Mouse (Mus musculus) bone marrow macrophage, adult 2 months (primary cell): ENCODE measurements around the gene Elp6. TPM values are rescaled to one million over a fixed set of nuclear protein-coding genes. Genes with fewer than 3 reads are reported as not detected.

Source experiments
- H3K27ac ChIP-seq: 2 replicates; pipeline ENCODE4 v1.5.1; 2012; ENCODE audit warnings: low read depth, low read length; ENCODE audit not compliant: insufficient read depth
- H3K4me1 ChIP-seq: 2 replicates; pipeline ENCODE4 v1.6.1; 2012; ENCODE audit warnings: low read length; ENCODE audit not compliant: control insufficient read depth, insufficient read depth
- H3K4me3 ChIP-seq: 2 replicates; pipeline ENCODE4 v1.5.1; 2012; ENCODE audit warnings: mild to moderate bottlenecking, low read length, moderate library complexity; ENCODE audit not compliant: insufficient read depth
- CTCF ChIP-seq: IDR thresholded peaks from 2 replicates; pipeline ENCODE4 v1.5.1; 2012; ENCODE audit warnings: low read depth, mild to moderate bottlenecking, low read length, moderate library complexity
- POLR2A ChIP-seq: IDR thresholded peaks from 2 replicates; pipeline ENCODE4 v1.6.1; 2012; ENCODE audit warnings: mild to moderate bottlenecking, low read depth, low read length, borderline replicate concordance
- polyA plus RNA-seq: library from polyadenylated mRNA; stranded (reverse); fragments of >200 nt; gene quantifications from 2 replicates; pipeline ENCODE4 v1.2.4, GENCODE M21; 2012; ENCODE audit not compliant: missing spikeins, insufficient read depth, insufficient read length

Gene Elp6
- polyA plus RNA-seq, 1 experiment, result 3.8 TPM

DNA sequence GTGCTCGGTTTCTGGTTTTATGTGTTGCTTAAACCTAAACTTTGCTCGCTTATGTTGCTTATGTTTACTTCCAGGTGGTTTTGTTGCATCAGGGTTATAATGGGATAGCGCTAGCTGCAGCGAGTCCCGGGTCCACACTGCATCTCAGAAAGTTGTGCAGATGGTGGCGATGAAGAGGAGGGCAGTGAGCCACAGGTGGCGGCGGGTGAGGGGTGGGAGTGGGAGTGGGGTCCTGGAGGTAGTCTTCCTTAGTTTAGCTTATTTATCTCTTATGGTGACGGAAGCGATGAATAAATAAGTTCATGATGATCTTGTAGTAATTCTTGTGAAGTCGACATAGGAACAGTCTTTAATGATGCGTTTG is 28.9 kb downstream of the Elp6 start:
- TF ChIP-seq CTCF (no peak), POLR2A (no peak)
- peaks cover 2% of the 10 kb centered on the region for H3K4me1 ChIP-seq
- H3K27ac ChIP-seq, result no peak overlapping the region
- peak overlapping the region; percentile 98 for H3K4me3 ChIP-seq

DNA sequence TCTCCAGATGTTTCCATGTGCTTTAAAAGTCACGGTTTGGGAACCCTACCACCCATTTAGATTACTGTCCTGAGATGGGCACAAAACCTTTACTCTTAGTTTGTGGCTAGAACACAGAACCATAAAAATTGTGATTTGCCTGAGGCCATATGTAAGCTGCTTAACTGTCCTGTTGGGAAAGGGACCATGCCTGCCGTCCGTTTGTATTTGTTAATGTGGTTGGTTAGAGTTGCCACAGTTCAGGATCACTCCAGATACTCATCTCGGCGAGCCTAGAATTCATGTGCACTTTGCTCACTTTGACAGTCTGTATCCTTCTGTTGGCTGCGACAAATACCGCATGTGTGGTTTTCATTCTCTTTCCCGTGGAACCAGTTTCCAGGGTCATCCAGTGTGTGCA is 29.9 kb downstream of the Elp6 start:
- no peak overlapping the region for H3K4me3 ChIP-seq
- H3K4me1 ChIP-seq, result peaks cover 2% of the 10 kb centered on the region
- H3K27ac ChIP-seq, result no peak overlapping the region
- TF ChIP-seq CTCF (no peak), POLR2A (no peak)

DNA sequence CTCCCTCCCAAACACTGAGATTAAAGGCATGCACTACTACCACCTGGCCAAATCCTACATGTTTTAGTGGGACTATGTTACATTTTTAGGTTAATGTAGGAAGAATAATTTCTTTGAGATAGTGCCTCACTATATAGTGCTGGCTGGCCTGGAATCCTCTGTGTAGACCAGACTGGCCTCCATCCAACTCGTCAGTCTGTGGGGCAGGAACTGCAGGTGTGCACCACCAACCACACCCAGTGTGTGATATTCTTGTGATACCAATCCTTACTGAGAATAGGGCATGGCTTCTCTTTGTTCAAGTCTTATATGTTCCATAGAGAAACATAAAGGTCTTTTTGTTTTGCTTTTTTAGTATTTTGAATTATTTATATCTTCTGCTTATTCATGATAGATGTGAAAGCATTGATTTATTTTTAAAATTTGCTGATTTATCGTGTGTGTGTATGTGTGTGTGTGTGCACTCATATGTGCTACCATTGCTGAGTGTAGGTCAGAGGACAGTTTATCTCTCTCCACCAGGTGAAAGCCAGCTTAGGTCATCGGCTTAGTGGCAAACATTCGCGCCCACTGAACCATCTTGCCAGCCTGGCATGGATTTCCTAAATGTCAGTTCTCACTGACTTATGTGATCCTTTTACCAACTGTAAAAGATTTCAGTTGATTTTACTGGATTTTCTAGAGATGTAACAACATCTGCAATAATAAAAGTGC is 35.2 kb downstream of the Elp6 start:
- H3K4me1 ChIP-seq, result peaks cover 18% of the 10 kb centered on the region
- H3K27ac ChIP-seq, result no peak overlapping the region
- H3K4me3 ChIP-seq, result no peak overlapping the region
- TF ChIP-seq CTCF, result no peak
- TF ChIP-seq POLR2A, result no peak

DNA sequence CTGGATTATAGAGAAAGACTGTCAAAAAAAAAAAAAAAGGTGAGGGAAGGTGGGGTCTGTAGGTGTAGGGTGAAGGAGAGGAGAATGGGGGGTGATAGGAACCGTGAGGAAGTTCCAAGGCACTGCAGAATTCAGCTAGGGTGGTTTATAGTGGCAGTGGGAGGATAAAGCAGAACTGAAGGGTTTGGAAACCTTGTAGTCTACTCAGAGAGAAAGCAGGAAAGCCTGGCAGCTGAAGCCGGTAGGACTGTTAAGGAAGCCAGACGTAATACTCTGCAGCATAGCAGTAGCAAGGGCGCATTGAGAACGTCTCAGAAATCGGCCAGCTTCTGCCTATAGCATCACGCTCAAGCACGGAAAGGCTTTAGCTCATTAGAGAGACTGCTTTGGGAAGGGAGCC is 37.0 kb downstream of the Elp6 start:
- H3K4me1 ChIP-seq, result peaks cover 18% of the 10 kb centered on the region
- H3K4me3 ChIP-seq, result no peak overlapping the region
- TF ChIP-seq POLR2A, result no peak
- no peak overlapping the region for H3K27ac ChIP-seq

DNA sequence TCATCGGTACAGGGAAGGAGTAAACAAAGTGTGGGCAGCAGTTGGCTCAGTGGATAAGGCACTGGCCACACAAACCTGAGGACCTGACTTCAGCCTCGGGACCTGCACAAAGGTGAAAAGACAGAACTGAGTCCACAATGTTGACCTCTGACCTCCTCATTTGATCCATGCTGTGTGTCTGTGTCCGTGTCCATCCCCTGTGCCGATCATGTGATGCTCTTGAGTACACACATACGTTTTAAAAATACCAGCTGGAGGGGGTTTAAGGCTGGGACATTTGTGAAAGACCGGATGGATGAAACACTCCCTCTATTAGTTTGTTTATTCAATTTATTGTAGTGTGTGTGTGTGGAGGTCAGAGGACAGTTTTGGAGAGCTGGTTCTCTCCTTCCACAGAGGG is 38.8 kb downstream of the Elp6 start:
- Histone ChIP-seq H3K4me3 (no peak overlapping the region), H3K4me1 (peaks cover 22% of the 10 kb centered on the region), H3K27ac (no peak overlapping the region)
- TF ChIP-seq CTCF, result no peak
- no peak for TF ChIP-seq POLR2A

DNA sequence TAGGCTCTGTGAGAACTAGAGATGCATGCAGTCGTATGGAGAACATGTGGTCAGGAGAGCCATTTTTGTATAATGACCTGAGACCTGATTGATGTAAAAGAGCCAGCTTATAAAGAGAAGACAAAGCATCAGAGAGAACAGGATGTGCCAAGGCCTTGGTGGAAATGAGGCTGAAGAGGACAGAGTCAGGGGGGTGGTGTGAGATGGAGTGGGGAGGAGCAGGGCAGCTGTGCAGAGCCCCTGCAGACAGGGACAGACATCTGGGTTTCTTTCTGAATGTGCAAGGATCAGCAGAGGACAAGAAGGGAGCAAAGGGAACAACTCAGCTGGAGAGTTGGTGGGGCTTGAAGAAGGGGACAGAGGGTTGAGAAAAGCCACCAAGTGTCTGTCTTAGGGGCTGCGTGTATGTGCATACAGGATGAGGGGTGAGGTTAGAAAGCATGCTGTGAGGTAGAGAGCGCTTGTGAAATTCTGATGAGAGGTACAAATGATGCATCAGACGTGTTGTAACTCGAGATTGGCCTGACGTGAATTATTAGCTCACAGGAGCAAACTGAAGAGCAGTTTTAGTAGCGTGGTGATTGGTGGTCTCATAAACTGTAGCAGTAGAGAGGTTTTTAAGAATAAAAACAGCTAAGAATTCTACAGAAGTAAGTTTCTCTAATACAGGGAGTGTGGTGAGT is 40.2 kb downstream of the Elp6 start:
- TF ChIP-seq POLR2A (no peak), CTCF (no peak)
- H3K4me3 ChIP-seq, result no peak overlapping the region
- peaks cover 31% of the 10 kb centered on the region for H3K4me1 ChIP-seq
- no peak overlapping the region for H3K27ac ChIP-seq

DNA sequence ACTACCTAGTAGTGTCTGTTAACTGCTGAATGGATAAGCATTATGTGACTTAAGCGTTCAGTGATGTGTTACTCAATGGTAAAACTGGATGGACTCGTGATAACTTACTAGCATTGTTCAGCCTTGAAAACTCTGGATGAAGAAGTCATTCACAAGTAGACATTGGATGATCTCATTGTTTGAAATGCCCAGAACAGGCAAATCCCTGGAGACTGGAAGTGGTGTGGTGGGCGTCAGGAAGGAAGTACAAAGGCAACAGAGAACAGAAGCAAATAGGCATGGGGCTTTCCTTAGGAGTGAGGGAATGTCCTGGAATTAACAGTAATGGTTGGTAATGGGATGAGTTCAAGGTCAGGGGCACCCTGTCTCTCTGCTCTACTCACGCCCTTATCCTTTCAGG is 43.9 kb downstream of the Elp6 start:
- no peak overlapping the region for H3K27ac ChIP-seq
- TF ChIP-seq POLR2A (no peak), CTCF (no peak)
- H3K4me1 ChIP-seq, result peaks cover 37% of the 10 kb centered on the region
- no peak overlapping the region for H3K4me3 ChIP-seq

DNA sequence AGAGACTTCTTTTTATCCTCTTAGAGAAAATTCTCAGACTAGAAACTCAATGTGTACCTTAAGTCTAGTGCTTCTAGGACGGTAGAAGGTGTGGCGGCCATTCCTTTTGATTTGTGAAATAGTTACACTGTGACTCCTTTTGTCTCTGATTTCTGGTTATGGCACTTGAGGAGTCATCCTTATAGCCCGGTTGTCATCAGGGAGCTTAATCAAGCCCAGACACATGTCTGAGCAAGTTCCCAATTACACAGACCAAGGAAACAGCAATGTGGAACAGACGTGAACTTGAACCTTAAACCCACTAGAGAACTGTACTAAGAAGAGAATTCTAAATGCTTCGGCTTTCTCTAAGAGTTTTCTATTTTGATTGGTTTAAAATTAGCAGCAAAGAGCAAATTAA is 45.2 kb downstream of the Elp6 start:
- Histone ChIP-seq H3K4me3 (no peak overlapping the region), H3K4me1 (peaks cover 37% of the 10 kb centered on the region), H3K27ac (no peak overlapping the region)
- no peak for TF ChIP-seq POLR2A
- no peak for TF ChIP-seq CTCF

DNA sequence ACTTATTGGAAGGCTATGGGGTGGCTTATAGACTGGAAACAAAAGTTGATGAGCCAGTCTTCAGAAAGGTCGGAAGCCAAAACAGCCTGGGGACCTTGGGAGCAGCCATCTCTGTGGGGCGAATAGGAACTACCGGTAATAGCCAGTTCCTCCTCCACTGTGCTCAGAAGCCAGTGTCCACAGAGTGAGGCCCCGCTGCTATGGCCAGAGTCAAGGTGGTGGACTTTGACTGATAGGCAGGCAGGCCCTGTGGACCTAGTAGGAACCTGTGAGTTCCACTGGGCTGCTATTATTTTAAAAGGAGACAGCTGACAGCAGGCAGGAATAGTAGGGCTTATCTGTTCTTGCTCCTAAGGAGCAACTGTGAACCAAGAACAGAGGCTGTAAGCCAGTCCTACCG is 45.6 kb downstream of the Elp6 start:
- peaks cover 37% of the 10 kb centered on the region for H3K4me1 ChIP-seq
- H3K4me3 ChIP-seq, result no peak overlapping the region
- no peak overlapping the region for H3K27ac ChIP-seq
- TF ChIP-seq POLR2A (no peak), CTCF (no peak)

DNA sequence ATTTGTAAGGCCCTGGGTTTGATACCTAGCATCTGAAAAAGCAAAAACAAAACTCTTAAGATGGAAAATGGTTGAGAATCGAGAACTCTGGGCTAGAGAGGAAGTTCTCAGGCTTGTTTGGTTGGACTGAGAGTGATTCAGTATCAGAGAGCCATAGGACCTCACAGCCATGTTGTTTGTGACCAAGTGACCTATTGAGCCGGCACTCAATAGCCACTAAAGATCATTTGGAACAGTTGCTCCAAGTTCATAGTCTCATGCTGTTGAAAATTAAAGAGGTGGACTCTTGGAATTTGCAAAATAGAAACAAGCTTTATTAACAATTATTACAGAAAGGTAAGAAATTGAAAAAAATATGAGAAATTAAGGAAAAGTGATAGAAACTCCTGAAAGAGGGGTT is 46.4 kb downstream of the Elp6 start:
- Histone ChIP-seq H3K4me3 (no peak overlapping the region), H3K27ac (no peak overlapping the region), H3K4me1 (peaks cover 37% of the 10 kb centered on the region)
- TF ChIP-seq POLR2A, result no peak
- TF ChIP-seq CTCF, result no peak

DNA sequence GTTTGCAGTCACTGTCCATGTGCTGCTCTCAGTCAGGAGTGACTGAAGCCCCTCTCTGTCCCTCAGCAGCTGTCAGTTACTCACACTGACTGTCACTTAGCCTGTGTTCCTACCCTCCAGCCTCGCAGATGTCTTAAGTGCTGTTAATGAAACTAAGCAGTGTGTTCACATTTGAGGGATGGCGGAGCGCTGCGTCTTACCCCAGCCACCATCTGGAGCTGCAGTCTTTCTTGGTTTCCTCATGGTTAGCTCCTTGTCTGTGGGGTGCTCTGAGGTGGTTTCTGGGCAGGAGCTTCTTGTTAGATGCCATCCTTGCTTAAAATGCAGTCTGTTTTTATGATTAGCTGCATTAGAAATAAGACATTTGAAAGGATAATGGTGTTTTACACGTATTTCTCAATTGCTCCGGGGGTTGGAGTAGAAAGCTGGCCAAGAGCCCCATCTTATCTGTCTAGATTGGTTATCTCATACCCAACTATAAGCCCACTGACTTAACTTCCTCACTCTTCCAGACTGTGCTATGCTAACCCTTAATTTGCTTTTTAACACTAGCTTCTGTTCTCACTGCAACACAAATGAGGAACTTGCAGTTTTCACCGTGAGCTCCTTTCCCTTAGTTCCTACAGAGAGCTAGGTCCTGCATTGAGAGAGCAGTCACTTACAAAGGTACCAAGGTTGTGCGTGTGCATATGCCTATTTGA is 47.1 kb downstream of the Elp6 start:
- no peak for TF ChIP-seq POLR2A
- no peak for TF ChIP-seq CTCF
- Histone ChIP-seq H3K4me1 (peaks cover 39% of the 10 kb centered on the region), H3K4me3 (no peak overlapping the region), H3K27ac (no peak overlapping the region)
